Comparison of ENCODE assay signal across 8 mouse cellular contexts in the genomic region with DNA sequence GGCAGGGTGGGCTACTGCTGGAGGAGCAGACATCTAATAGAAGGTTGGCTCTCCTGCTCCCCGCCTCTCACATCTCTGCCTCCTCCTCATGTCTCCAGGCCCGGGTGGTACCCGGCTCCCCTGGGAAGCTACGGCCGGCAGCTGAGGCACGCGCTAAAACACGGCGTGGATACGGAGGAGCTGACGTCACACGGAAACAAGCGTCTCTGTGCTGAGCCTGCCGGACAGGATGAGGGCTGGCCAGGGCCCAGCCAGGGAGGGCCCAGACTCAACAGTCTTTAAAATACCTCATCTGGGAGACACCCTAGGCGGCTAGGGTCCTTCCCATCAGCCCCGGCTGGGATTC. TPM values are rescaled to one million over a fixed set of nuclear protein-coding genes. Genes with fewer than 3 reads are reported as not detected.
DNase-seq lines count a peak whose midpoint lies in the region; ATAC-seq and TF ChIP-seq lines count a peak whose summit lies in the region.

No protein-coding gene starts in this region.

- H3K27ac ChIP-seq in hindbrain, embryonic 15.5 days (replicated peaks): peak overlapping the region; percentile 87
- peak overlapping the region; percentile 97 for H3K27ac ChIP-seq in left cerebral cortex, adult 2 months

- TF ChIP-seq CTCF in left cerebral cortex, adult 2 months (IDR thresholded peaks at IDR 0.05): no peak

- no peaks in the 10 kb centered on the region for H3K36me3 ChIP-seq in hindbrain, embryonic 15.5 days

- ATAC-seq in hindbrain, embryonic 15.5 days (ENCODE audit: low FRiP score, low read depth): peak; percentile 92

- peak overlapping the region; percentile 67 for H3K9ac ChIP-seq in hindbrain, embryonic 15.5 days

- H3K4me3 ChIP-seq in hindbrain, embryonic 15.5 days: peak overlapping the region; percentile 69
- peak overlapping the region; percentile 82 for H3K4me3 ChIP-seq in left cerebral cortex, adult 2 months

- peaks cover 32% of the 10 kb centered on the region for H3K4me1 ChIP-seq in hindbrain, embryonic 15.5 days (replicated peaks)

- no peaks in the 10 kb centered on the region for H3K27me3 ChIP-seq in hindbrain, embryonic 15.5 days

- peak overlapping the region; percentile 77 for H3K4me2 ChIP-seq in hindbrain, embryonic 15.5 days

- peak; percentile 28 for DNase-seq in kidney, adult 18-20 months
- no peak for DNase-seq in kidney, adult 11 months
- peak; percentile 86 to 89 for DNase-seq in cerebellum, postnatal 10 days
- peak; percentile 37 for DNase-seq in gastrocnemius, adult 18-20 months (ENCODE audit: low spot score)
- DNase-seq in left cerebral cortex, adult 2 months (ENCODE audit: extremely low spot score in 1 of 2, low spot score in 2 of 2): peak; percentile 85 to 88
- peak; percentile 47 for DNase-seq in lung, postnatal 36 days
- peak; percentile 9 for DNase-seq in skeletal muscle tissue, adult 2 months (ENCODE audit: low read depth, low spot score)

- intact Hi-C loops in left cerebral cortex, adult 2 months (cut with DNase I): no loop called here

- 1% methylated on average over 16 of the region's 16 CpGs for WGBS in hindbrain, embryonic 15.5 days

- no peaks in the 10 kb centered on the region for H3K9me3 ChIP-seq in hindbrain, embryonic 15.5 days

RNA-seq across cellular contexts. Expression of a gene that starts 15.6 kb away (rescaled TPM):
- total RNA-seq in gastrocnemius, adult 18-20 months (2021): 1 to 10 TPM; 3.1 to 3.8 TPM
- 78.8 and 87.2 TPM in 2 replicates for polyA plus RNA-seq in hindbrain, embryonic 15.5 days (2015; fragmentation: Nextera tagmentation; extraction: Ambion mirVana)
- 100 to 1,000 TPM; 221 to 226 TPM for total RNA-seq in left cerebral cortex, adult 2 months (2021)

RNA-seq across cellular contexts. Expression of a gene that starts 52.3 kb away (rescaled TPM):
- under 1 TPM; 0.50 to 0.81 TPM for total RNA-seq in gastrocnemius, adult 18-20 months (2021)
- polyA plus RNA-seq in hindbrain, embryonic 15.5 days (2015; fragmentation: Nextera tagmentation; extraction: Ambion mirVana): 0.14 and 0.25 TPM in 2 replicates
- total RNA-seq in left cerebral cortex, adult 2 months (2021): 10 to 100 TPM; 69.2 to 71.8 TPM

Comparison
In these comparisons a context has a peak if more than half of its experiments do, and no peak if none do; other contexts are left out.
1. RNA of a gene that starts 15.6 kb away (total RNA-seq): 221 to 226 TPM in left cerebral cortex, adult 2 months; 3.1 to 3.8 TPM in gastrocnemius, adult 18-20 months; every median in the first group is over 10 times any median in the second.
2. RNA of a gene that starts 52.3 kb away (total RNA-seq): 69.2 to 71.8 TPM in left cerebral cortex, adult 2 months; 0.50 to 0.81 TPM in gastrocnemius, adult 18-20 months; every median in the first group is over 10 times any median in the second.